Mouse (Mus musculus) liver, embryonic 13.5 days (tissue): Measurements from ENCODE around the gene Hipk2. TPM values are rescaled to one million over a fixed set of nuclear protein-coding genes. Genes with fewer than 3 reads are reported as not detected.
A peak's percentile ranks its signal among the peaks of the same experiment; 100 is the strongest.

Experiments used
- ATAC-seq: fragments of 200-750 bp; cut with Nextera tagmentation; 2 replicates; pipeline ENCODE4 v1.8.0; 2017; ENCODE audit warnings: low read depth, mild to moderate bottlenecking, moderate number of reproducible peaks, moderate library complexity
- DNase-seq: peaks from one replicate; pipeline ENCODE4 v3.0.0; 2022
- H3K27ac ChIP-seq: fragments of 300-500 bp; sonication (generic); 2 replicates; pipeline ENCODE4 v1.5.1; 2015; ENCODE audit warnings: moderate library complexity, mild to moderate bottlenecking, inconsistent platforms
- H3K27me3 ChIP-seq: fragments of 300-500 bp; sonication (generic); 2 replicates; pipeline ENCODE4 v1.6.1; 2015; ENCODE audit warnings: mild to moderate bottlenecking, inconsistent platforms
- H3K36me3 ChIP-seq: fragments of 300-500 bp; sonication (generic); 2 replicates; pipeline ENCODE4 v1.6.1; 2015; ENCODE audit warnings: mild to moderate bottlenecking, inconsistent platforms
- H3K4me1 ChIP-seq: fragments of 300-500 bp; sonication (generic); replicated peaks from 2 replicates; pipeline ENCODE4 v1.6.1; 2015; ENCODE audit warnings: inconsistent platforms
- H3K4me2 ChIP-seq: fragments of 300-500 bp; sonication (generic); 2 replicates; pipeline ENCODE4 v1.6.1; 2015; ENCODE audit warnings: inconsistent platforms, mild to moderate bottlenecking, moderate library complexity
- H3K4me3 ChIP-seq: fragments of 300-500 bp; sonication (generic); replicated peaks from 2 replicates; pipeline ENCODE4 v1.5.1; 2015; ENCODE audit warnings: mild to moderate bottlenecking, inconsistent platforms
- H3K9ac ChIP-seq: fragments of 300-500 bp; sonication (generic); 2 replicates; pipeline ENCODE4 v1.6.1; 2015; ENCODE audit warnings: mild to moderate bottlenecking, inconsistent platforms
- H3K9me3 ChIP-seq: fragments of 300-500 bp; sonication (generic); replicated peaks from 2 replicates; pipeline ENCODE4 v1.6.1; 2016; ENCODE audit warnings: inconsistent platforms
- WGBS: fragments of 180-500 bp; shearing (Covaris S2); methylation state at CpG from one replicate; pipeline ENCODE4 v1.1.7; 2015; ENCODE audit not compliant: insufficient replicate concordance; 5-methylcytosine and 5-hydroxymethylcytosine counted together
- polyA plus RNA-seq: library from polyadenylated mRNA; unstranded; fragments of >200 nt; fragmentation: Nextera tagmentation; extraction: Ambion mirVana; gene quantifications from 2 replicates; pipeline ENCODE4 v1.2.1, GENCODE M21; 2015

Gene Hipk2
- polyA plus RNA-seq, 1 experiment from 2014 or later, result 20.1 TPM

DNA sequence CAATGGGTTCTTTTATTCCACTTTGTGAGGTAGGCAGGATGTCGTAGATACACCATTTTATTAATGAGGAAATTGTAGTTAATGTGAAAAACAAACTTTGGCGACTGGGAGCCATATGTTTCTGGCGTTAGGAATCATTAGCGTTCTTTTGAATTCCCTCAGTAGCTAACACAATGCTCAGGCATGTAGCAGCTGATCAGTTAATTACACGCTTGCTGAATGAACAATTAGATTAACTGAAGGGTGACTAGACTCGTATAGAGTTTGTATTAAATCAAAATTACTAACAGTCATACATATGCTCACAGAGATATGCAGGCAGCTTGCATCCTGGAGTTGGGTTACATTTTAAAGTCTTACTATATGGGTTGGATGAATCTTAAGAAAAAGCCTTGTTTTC is 156.7 kb downstream of the Hipk2 start:
- H3K36me3 ChIP-seq, result peaks cover 92% of the 10 kb centered on the region
- no peak overlapping the region for H3K4me2 ChIP-seq
- H3K9me3 ChIP-seq, result no peaks in the 10 kb centered on the region
- ATAC-seq (no peak), DNase-seq (no peak)
- no peak overlapping the region for H3K4me3 ChIP-seq
- H3K9ac ChIP-seq, result no peak overlapping the region
- no peaks in the 10 kb centered on the region for H3K4me1 ChIP-seq
- H3K27ac ChIP-seq, result no peak overlapping the region
- WGBS, result 86% methylated on average over 6 of the region's 6 CpGs
- no peaks in the 10 kb centered on the region for H3K27me3 ChIP-seq

DNA sequence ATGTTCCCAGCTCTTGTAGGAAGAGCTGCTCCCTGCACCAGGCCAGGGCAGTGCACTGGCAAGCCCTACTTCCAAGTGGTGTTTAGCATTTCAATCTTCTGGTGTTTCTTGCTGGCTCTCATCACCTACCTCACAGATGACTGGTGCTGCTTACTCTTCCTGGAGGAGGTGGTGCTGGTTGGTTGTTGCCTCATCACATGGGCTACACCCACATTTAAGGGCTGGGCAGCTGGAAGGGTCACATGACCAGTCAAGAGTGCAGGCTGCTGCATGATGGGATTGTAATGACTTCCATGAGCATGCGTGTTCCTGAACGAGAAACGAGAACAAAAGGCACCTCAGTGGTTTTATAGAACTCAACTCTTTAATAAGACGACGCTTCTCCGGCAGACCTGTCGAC is 157.3 kb downstream of the Hipk2 start:
- WGBS, result 91% methylated on average over 7 of the region's 7 CpGs
- Histone ChIP-seq H3K4me3 (no peak overlapping the region), H3K36me3 (peaks cover 94% of the 10 kb centered on the region), H3K27ac (no peak overlapping the region), H3K4me2 (no peak overlapping the region), H3K9me3 (no peaks in the 10 kb centered on the region), H3K9ac (no peak overlapping the region), H3K27me3 (no peaks in the 10 kb centered on the region), H3K4me1 (no peaks in the 10 kb centered on the region)
- ATAC-seq, result no peak
- no peak for DNase-seq

DNA sequence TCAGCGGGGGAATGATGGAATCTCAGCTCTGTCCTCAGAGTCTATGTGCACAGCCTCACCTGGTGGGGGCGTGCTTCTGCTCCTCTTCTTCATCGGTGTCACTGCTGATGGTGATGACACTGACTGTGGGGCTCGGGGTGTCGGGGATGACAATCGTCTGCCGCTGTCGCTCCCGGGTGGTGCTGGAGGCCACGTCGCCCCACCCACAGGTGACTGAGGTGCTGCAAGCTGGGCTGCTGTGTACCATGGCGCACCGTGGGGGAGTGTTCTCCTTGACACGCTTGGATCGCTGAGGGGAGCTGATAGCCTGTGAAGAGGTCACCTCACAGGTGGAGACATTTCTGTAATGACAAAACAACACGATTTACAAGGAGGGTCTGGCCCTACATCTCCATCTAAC is 160.1 kb downstream of the Hipk2 start:
- H3K9me3 ChIP-seq, result no peaks in the 10 kb centered on the region
- no peak overlapping the region for H3K4me2 ChIP-seq
- no peak for ATAC-seq
- 92% methylated on average over 16 of the region's 16 CpGs for WGBS
- no peaks in the 10 kb centered on the region for H3K4me1 ChIP-seq
- H3K27me3 ChIP-seq, result no peaks in the 10 kb centered on the region
- H3K9ac ChIP-seq, result no peak overlapping the region
- no peak overlapping the region for H3K4me3 ChIP-seq
- H3K27ac ChIP-seq, result no peak overlapping the region
- peaks cover 98% of the 10 kb centered on the region for H3K36me3 ChIP-seq
- no peak for DNase-seq

DNA sequence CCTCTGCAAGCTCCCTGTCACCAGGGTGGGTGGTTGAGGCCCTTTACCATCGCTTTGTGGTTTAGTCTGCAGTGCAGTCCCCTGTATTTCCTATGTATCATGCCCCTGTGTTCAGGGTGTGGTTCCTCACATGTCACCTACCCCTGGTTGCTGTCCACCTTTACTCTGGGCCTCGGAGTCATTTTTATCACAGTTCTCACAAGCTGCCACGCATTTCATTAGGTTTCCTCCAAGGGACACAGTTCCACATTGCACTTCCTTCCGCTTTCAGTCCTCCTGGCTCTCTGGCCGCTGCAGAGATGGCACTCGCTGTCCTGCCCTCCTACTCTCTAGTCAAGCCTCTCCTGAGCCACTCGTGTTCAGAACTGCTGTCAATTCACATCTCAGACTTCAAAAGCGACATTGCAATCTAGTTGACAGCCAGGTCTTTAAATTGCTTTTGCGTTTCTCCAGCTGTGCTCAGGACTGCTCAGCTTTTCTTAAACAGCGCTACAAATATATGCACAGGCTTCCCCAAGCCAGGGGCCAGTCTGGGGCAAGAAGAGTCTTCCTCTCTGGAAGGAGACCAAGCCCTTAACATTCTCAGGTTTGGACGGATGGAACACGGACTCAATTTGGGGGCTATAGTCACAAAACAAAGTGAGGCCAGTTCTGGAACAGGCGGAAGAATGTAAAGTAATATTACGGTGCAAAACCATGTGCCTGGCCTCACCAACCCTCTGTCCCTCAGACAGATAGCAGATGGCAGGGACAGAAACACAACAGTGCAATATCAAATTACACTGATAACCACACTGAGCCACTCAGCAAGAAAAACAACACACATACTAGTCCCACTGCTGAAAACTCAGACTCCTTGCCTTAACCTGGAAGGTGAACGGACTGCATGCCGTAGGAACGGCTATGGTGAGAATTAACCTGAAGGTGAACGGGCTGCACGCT is 161.7 kb downstream of the Hipk2 start:
- Histone ChIP-seq H3K9me3 (no peaks in the 10 kb centered on the region), H3K27ac (no peak overlapping the region), H3K4me1 (no peaks in the 10 kb centered on the region), H3K4me2 (no peak overlapping the region), H3K27me3 (no peaks in the 10 kb centered on the region), H3K9ac (no peak overlapping the region), H3K36me3 (peaks cover 98% of the 10 kb centered on the region), H3K4me3 (no peak overlapping the region)
- 74% methylated on average over 19 of the region's 19 CpGs for WGBS
- no peak for ATAC-seq
- DNase-seq, result no peak

DNA sequence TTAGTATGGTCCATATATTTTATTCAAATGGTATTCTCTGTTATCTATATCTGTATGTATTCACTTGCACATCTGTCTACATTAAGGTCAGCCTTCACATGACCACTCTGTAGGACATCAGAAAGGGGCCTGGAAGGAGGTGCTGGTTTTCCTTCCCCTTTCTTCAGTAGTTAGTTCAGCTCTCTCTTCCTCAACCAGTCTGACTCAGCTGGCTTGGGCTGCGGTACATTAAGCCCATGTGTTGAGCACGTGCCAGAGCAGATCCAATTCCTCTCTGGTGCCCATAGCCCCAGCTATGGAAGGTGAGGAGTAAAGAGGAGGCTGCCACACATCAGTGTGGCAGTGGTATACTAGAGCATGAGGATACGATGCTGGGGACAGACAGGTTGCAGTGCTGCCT is 165.5 kb downstream of the Hipk2 start:
- H3K4me1 ChIP-seq, result no peaks in the 10 kb centered on the region
- H3K9ac ChIP-seq, result no peak overlapping the region
- no peaks in the 10 kb centered on the region for H3K9me3 ChIP-seq
- H3K36me3 ChIP-seq, result peaks cover 97% of the 10 kb centered on the region
- DNase-seq, result no peak
- no peak for ATAC-seq
- H3K4me3 ChIP-seq, result no peak overlapping the region
- no peak overlapping the region for H3K4me2 ChIP-seq
- H3K27me3 ChIP-seq, result no peaks in the 10 kb centered on the region
- H3K27ac ChIP-seq, result no peak overlapping the region
- 82% methylated on average over 3 of the region's 3 CpGs for WGBS

DNA sequence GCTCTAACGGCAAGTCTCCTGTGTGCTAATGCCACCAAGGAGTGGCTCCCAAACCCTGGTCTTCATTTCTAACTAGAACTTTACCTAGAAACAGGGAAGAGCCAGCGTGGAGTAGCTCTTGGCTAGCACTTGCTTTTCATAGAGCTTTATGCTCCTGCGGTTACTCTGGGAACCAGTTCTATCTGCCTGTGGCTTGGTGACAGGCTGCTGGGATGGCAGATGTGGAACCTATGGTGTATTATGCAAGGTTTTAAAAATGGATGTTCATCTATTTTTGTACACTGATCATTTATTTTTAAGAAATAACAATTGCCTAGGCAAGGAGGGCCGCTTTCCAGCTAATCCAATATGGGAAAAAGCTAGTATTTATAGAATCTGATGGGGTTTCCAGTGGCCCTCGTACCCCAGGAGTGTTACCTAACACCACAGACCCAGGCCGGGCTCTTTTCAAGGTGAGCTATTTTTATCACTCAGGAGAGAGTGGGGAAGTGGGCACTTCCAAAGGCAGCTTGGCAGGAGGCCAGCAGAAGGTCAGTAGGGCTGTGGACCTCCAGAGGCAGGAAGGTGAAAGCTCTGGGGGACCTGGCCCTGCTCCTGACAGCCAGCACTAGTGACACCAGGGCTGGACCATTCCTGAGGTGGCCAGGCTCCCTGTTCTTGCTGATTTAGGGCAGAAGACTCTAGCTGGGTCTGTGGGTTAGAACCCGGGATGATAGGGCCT is 171.5 kb downstream of the Hipk2 start:
- no peak overlapping the region for H3K4me2 ChIP-seq
- 84% methylated on average over 7 of the region's 7 CpGs for WGBS
- no peak for DNase-seq
- 0 out of 2 replicates have a peak, but pooled peaks cover 2% of the 10 kb centered on the region for H3K4me1 ChIP-seq
- no peak overlapping the region for H3K4me3 ChIP-seq
- no peaks in the 10 kb centered on the region for H3K27me3 ChIP-seq
- peak overlapping the region; percentile 15; the same call in 1 of the 2 replicates for H3K27ac ChIP-seq
- H3K9ac ChIP-seq, result no peak overlapping the region
- peak; percentile 53 for ATAC-seq
- H3K9me3 ChIP-seq, result no peaks in the 10 kb centered on the region
- peaks cover 96% of the 10 kb centered on the region for H3K36me3 ChIP-seq

DNA sequence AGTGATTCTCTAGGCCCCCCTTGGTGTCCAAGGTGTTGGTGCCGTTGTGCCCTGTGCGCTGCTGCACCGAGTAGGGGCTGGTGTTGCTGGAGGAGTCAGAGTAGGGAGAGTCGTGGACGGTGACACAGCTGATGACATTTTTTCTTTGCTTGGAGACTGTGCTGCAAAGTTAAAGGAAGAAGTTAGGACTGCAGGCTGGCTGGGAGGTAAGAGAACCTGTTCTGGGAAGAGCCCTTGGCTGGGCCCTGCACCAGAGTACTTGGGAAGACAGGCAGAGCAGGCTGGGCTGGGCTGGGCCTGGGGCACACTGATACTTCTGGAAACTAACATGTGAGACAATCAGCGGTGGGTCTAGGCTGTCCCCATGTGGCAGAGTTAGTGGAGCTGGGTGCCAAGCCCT is 172.4 kb downstream of the Hipk2 start:
- Histone ChIP-seq H3K27me3 (no peaks in the 10 kb centered on the region), H3K4me3 (no peak overlapping the region), H3K36me3 (peaks cover 96% of the 10 kb centered on the region), H3K27ac (no peak overlapping the region), H3K4me1 (0 out of 2 replicates have a peak, but pooled peaks cover 2% of the 10 kb centered on the region), H3K4me2 (no peak overlapping the region), H3K9me3 (no peaks in the 10 kb centered on the region), H3K9ac (no peak overlapping the region)
- 90% methylated on average over 6 of the region's 6 CpGs for WGBS
- no peak for ATAC-seq
- DNase-seq, result no peak

DNA sequence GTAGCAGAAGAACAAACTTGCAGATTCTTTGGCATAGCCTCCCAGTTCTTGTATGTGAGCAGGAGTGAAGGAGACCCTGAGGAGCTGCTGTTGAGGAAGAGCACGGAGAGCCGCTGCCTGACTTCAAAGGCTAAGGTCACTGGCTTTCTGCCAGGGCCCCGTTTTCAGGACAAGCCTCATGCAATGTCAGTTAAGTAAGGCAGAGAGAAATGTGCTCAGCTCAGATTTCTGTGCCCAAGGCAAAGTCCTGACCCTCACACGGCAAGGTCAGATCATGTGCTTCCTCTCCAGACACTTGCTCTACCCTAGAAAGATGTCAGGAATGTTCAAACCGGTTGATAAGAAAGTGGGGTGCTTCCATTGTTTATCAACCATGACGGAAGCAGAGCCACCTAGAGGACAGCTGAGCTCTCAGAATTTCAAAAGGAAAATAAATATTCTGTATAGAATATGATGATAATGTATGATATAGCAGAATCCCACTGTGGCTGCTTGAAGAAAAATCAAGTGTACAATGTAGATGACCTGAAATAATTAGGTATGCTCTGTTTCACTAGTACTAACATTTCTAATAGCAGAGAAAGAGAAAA is 173.1 kb downstream of the Hipk2 start:
- H3K27ac ChIP-seq, result no peak overlapping the region
- WGBS, result 68% methylated on average over 6 of the region's 6 CpGs
- no peak overlapping the region for H3K4me3 ChIP-seq
- ATAC-seq, result no peak
- H3K36me3 ChIP-seq, result peaks cover 96% of the 10 kb centered on the region
- no peak for DNase-seq
- no peaks in the 10 kb centered on the region for H3K9me3 ChIP-seq
- no peak overlapping the region for H3K4me2 ChIP-seq
- no peak overlapping the region for H3K9ac ChIP-seq
- H3K4me1 ChIP-seq, result 0 out of 2 replicates have a peak, but pooled peaks cover 2% of the 10 kb centered on the region
- no peaks in the 10 kb centered on the region for H3K27me3 ChIP-seq

DNA sequence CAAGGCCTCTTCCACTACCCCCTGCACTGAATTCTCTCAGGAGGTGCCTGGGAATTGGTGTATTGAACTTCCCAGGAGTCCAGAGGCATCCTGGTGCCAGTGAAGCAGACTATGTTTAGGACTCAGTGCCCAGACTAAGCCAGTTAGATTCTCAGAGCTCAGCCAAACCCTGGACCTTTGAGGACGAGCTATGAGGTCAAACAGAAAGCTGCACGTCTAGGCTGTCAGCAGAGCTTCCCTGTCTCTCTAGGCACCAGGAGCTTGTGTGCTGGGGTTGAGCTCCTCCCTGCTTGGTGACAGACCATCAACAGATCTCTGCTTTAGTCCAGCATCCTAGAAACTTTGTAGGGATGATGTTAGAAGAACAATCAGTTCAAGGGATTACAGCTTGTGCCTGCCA is 174.5 kb downstream of the Hipk2 start:
- Histone ChIP-seq H3K4me2 (no peak overlapping the region), H3K27me3 (no peaks in the 10 kb centered on the region), H3K4me3 (no peak overlapping the region), H3K36me3 (peaks cover 94% of the 10 kb centered on the region), H3K9ac (no peak overlapping the region), H3K9me3 (no peaks in the 10 kb centered on the region), H3K4me1 (0 out of 2 replicates have a peak, but pooled peaks cover 2% of the 10 kb centered on the region), H3K27ac (no peak overlapping the region)
- DNase-seq (no peak), ATAC-seq (no peak)
- 75% methylated on average over 2 of the region's 2 CpGs for WGBS

DNA sequence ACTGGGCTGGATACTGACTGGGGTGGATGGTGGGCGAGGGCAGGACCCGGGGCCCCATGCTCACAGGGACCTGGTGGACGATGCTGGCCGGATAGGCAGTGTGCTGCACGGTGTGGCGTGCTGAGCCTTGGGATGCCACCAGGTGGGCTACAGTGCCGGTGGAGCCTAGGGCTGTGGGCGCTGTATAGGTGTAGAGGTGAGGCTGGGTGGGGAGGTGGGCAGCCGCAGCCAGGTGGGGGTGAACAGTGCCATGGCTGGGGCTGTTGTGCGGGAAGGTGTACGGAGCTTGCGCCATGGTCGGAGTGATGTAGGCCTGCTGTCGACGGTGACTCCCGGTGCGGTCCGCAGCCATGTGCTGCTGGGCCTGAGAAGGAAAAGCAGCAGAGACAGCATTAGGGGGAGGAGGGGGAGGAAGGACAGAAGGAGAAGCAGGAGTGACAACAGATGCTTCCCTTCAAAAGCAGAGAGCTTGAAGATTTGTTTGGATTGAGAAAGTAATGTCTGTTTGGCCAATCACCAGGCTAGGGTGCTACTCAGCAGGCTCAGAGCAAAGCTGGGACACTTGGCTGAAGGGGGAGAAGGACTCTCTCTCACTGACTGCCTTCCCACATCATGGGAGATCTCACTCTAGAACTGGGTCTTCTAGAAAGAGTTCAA is 177.6 kb downstream of the Hipk2 start:
- DNase-seq, result no peak
- H3K27me3 ChIP-seq, result no peaks in the 10 kb centered on the region
- H3K4me3 ChIP-seq, result no peak overlapping the region
- peaks cover 95% of the 10 kb centered on the region for H3K36me3 ChIP-seq
- no peaks in the 10 kb centered on the region for H3K9me3 ChIP-seq
- ATAC-seq, result no peak
- no peak overlapping the region for H3K4me2 ChIP-seq
- H3K27ac ChIP-seq, result no peak overlapping the region
- H3K9ac ChIP-seq, result no peak overlapping the region
- H3K4me1 ChIP-seq, result no peaks in the 10 kb centered on the region
- WGBS, result 95% methylated on average over 18 of the region's 18 CpGs

DNA sequence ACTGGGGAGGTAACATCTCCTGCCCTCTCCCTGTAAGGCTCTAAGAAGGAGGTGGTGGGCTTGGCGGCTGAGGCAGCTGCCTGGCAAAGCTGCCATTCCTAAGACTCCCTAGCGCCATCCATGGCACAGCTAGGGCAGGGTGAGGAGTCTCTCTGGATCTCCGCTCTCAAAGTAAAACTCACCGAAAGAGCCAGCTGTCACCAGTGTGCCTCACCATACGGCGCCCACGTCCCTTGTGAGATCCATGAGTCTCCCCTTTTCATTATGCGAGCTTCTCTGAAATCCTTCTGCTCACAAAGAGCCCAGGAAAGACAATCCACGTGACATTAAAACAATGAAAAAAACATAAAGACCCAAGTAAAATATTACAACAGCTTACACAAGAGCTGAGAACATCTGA is 179.4 kb downstream of the Hipk2 start:
- peaks cover 95% of the 10 kb centered on the region for H3K36me3 ChIP-seq
- H3K9ac ChIP-seq, result no peak overlapping the region
- WGBS, result 87% methylated on average over 9 of the region's 9 CpGs

More for the DNA sequence above, 179.4 kb downstream of the Hipk2 start:
- Histone ChIP-seq H3K4me2 (no peak overlapping the region), H3K4me3 (no peak overlapping the region), H3K4me1 (no peaks in the 10 kb centered on the region), H3K9me3 (no peaks in the 10 kb centered on the region), H3K27me3 (no peaks in the 10 kb centered on the region), H3K27ac (no peak overlapping the region)
- no peak for DNase-seq
- no peak for ATAC-seq
